Mouse (Mus musculus): ENCODE measurements around the gene Plcg1.

DNA sequence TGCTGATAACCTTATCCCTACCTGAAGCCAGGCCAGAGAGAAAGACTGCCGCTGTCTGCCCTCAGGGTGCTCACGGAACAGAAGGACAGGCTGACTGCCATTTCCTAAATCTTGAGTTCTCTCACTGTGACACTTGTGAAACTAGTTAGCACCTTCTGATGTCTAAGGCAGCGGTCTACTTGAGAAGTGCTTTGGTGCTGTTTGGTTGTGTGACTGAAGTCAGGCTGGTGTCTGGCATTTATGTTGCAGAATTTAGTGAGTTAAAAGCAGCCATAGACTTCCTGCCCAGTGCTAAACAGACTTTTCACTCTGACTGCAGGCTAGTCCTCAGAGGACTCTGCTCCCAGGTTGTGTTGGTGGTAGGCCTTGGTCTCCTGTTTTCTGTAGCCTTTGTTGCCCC is 3.2 kb downstream of the Plcg1 start:
- TF ChIP-seq CTCF (IDR thresholded peaks at IDR 0.05; ENCODE audit: extremely low read depth, insufficient read depth, insufficient read length, insufficient replicate concordance) (no peak), POLR2A (IDR thresholded peaks at IDR 0.05; ENCODE audit: low read depth, low read length) (no peak)

Measured in spleen, adult 2 months (tissue).